In genomic region chr13:93685226-93685625, GRCm38 (mm10) we compare ENCODE assay signal across 34 mouse cellular contexts. TPM values are rescaled to one million over a fixed set of nuclear protein-coding genes. Genes with fewer than 3 reads are reported as not detected.
"Had no signal": no experiment of that assay in that cellular context is flagged by ENCODE, and none has a peak within 500 bp of the region (broad histone marks: within the 10 kb centered on the region; RNA-seq: fewer than 3 reads in every experiment).

No protein-coding gene starts in this region.

- H3K27ac ChIP-seq: embryonic facial prominence, embryonic 12.5 days; embryonic facial prominence, embryonic 13.5 days; embryonic facial prominence, embryonic 15.5 days; forebrain, embryonic 10.5 days; forebrain, embryonic 12.5 days; forebrain, embryonic 13.5 days; forebrain, embryonic 15.5 days; heart, adult 2 months; heart, embryonic 10.5 days had no signal

- H3K4me3 ChIP-seq: embryonic facial prominence, embryonic 12.5 days; embryonic facial prominence, embryonic 13.5 days; embryonic facial prominence, embryonic 15.5 days; erythroblast, embryonic 14.5 days; forebrain, embryonic 10.5 days; forebrain, embryonic 12.5 days; forebrain, embryonic 13.5 days; forebrain, embryonic 15.5 days; heart, adult 2 months; heart, embryonic 10.5 days had no signal

- H3K4me1 ChIP-seq: embryonic facial prominence, embryonic 12.5 days; embryonic facial prominence, embryonic 13.5 days; embryonic facial prominence, embryonic 15.5 days; forebrain, embryonic 12.5 days; forebrain, embryonic 13.5 days; forebrain, embryonic 15.5 days had no signal

- H3K36me3 ChIP-seq: embryonic facial prominence, embryonic 12.5 days; embryonic facial prominence, embryonic 13.5 days; embryonic facial prominence, embryonic 15.5 days; forebrain, embryonic 10.5 days; forebrain, embryonic 12.5 days; forebrain, embryonic 15.5 days; heart, embryonic 10.5 days had no signal

- H3K27me3 ChIP-seq: embryonic facial prominence, embryonic 12.5 days; embryonic facial prominence, embryonic 13.5 days; embryonic facial prominence, embryonic 15.5 days; forebrain, embryonic 12.5 days; forebrain, embryonic 13.5 days; forebrain, embryonic 15.5 days had no signal

- H3K9me3 ChIP-seq: embryonic facial prominence, embryonic 12.5 days; embryonic facial prominence, embryonic 13.5 days; embryonic facial prominence, embryonic 15.5 days; forebrain, embryonic 10.5 days; forebrain, embryonic 12.5 days; forebrain, embryonic 13.5 days; forebrain, embryonic 15.5 days; heart, embryonic 10.5 days had no signal

- DNase-seq: cerebellum, adult 8-10 months; cerebellum, adult 9-10 months; cerebellum, adult 9-11 months; cerebellum, postnatal 10 days; cerebellum, postnatal 14 days; cerebellum, postnatal 25 days; cerebellum, postnatal 36 days; embryo, embryonic 11 days; forebrain, postnatal 0 days; gastrocnemius, postnatal 10 days; gastrocnemius, postnatal 14 days; gastrocnemius, postnatal 25 days; gastrocnemius, postnatal 36 days; heart, adult 18-20 months; heart, adult 2 months had no signal

RNA-seq across cellular contexts. Expression of gene Dmgdh, which starts 11.0 kb away (rescaled TPM):
- total RNA-seq: common myeloid progenitor, adult 5-6 weeks; gastrocnemius, postnatal 10 days; gastrocnemius, postnatal 14 days; gastrocnemius, postnatal 25 days; gastrocnemius, postnatal 36 days; granulocyte monocyte progenitor cell, adult 5-6 weeks; heart, adult 18-20 months; heart, adult 2 months; heart, adult 8-10 months had no signal
- polyA plus RNA-seq: embryonic facial prominence, embryonic 11.5 days; embryonic facial prominence, embryonic 15.5 days; erythroblast, embryonic 14.5 days; forebrain, embryonic 10.5 days; gonadal fat pad, adult 2 months; heart, adult 2 months had no signal

RNA-seq across cellular contexts. Expression of gene Bhmt2, which starts 11.1 kb away (rescaled TPM):
- total RNA-seq: common myeloid progenitor, adult 5-6 weeks; gastrocnemius, adult 8-10 months; gastrocnemius, postnatal 14 days; gastrocnemius, postnatal 25 days; gastrocnemius, postnatal 36 days; granulocyte monocyte progenitor cell, adult 5-6 weeks; heart, adult 18-20 months; heart, adult 2 months; heart, adult 8-10 months had no signal
- polyA plus RNA-seq: embryonic facial prominence, embryonic 11.5 days; embryonic facial prominence, embryonic 12.5 days; embryonic facial prominence, embryonic 13.5 days; embryonic facial prominence, embryonic 14.5 days; embryonic facial prominence, embryonic 15.5 days; forebrain, embryonic 11.5 days; forebrain, embryonic 12.5 days; forebrain, embryonic 13.5 days; forebrain, embryonic 14.5 days; forebrain, embryonic 15.5 days; forebrain, postnatal 0 days; heart, adult 2 months had no signal

RNA-seq across cellular contexts. Expression of gene Bhmt, which starts 47.5 kb away (rescaled TPM):
- total RNA-seq: common myeloid progenitor, adult 5-6 weeks; forebrain, postnatal 0 days; gastrocnemius, postnatal 25 days; gastrocnemius, postnatal 36 days; granulocyte monocyte progenitor cell, adult 5-6 weeks; heart, adult 18-20 months; heart, adult 2 months; heart, adult 8-10 months had no signal
- polyA plus RNA-seq: embryonic facial prominence, embryonic 11.5 days; embryonic facial prominence, embryonic 12.5 days; embryonic facial prominence, embryonic 13.5 days; embryonic facial prominence, embryonic 14.5 days; embryonic facial prominence, embryonic 15.5 days; forebrain, embryonic 10.5 days; forebrain, embryonic 11.5 days; forebrain, embryonic 16.5 days; heart, adult 2 months had no signal
